Mouse (Mus musculus) forebrain, postnatal 0 days (tissue): Measurements from ENCODE around the gene Runx2. TPM values are rescaled to one million over a fixed set of nuclear protein-coding genes. Genes with fewer than 3 reads are reported as not detected.
A peak's percentile ranks its signal among the peaks of the same experiment; 100 is the strongest.

Experiments
- ATAC-seq: fragments of 200-750 bp; cut with Nextera tagmentation; 2 replicates; pipeline ENCODE4 v1.8.0; 2017; ENCODE audit warnings: mild to moderate bottlenecking, moderate library complexity
- DNase-seq: peaks from one replicate; pipeline ENCODE4 v3.0.0-alpha.2; 2015
- H3K27ac ChIP-seq: fragments of 300-500 bp; sonication (generic); 2 replicates; pipeline ENCODE4 v1.5.1; 2014; ENCODE audit warnings: low read depth, mild to moderate bottlenecking, antibody characterized with exemption, low read length, moderate library complexity, mixed read lengths
- H3K27me3 ChIP-seq: fragments of 300-500 bp; sonication (generic); 2 replicates; pipeline ENCODE4 v1.6.1; 2014; ENCODE audit warnings: mild to moderate bottlenecking, low read length, mixed read lengths; ENCODE audit not compliant: insufficient read depth
- H3K36me3 ChIP-seq: fragments of 300-500 bp; sonication (generic); 2 replicates; pipeline ENCODE4 v1.6.1; 2014; ENCODE audit warnings: mild to moderate bottlenecking, moderate library complexity; ENCODE audit not compliant: insufficient read depth
- H3K4me1 ChIP-seq: fragments of 300-500 bp; sonication (generic); 2 replicates; pipeline ENCODE4 v1.6.1; 2014; ENCODE audit warnings: antibody characterized with exemption; ENCODE audit not compliant: insufficient read depth
- H3K4me2 ChIP-seq: fragments of 300-500 bp; sonication (generic); 2 replicates; pipeline ENCODE4 v1.6.1; 2014; ENCODE audit warnings: low read depth, mild to moderate bottlenecking, moderate library complexity
- H3K4me3 ChIP-seq: fragments of 300-500 bp; sonication (generic); 2 replicates; pipeline ENCODE4 v1.5.1; 2014; ENCODE audit warnings: low read depth, low read length, mixed read lengths
- H3K9ac ChIP-seq: fragments of 300-500 bp; sonication (generic); 2 replicates; pipeline ENCODE4 v1.6.1; 2014; ENCODE audit warnings: mild to moderate bottlenecking
- H3K9me3 ChIP-seq: fragments of 300-500 bp; sonication (generic); 2 replicates; pipeline ENCODE4 v1.6.1; 2016; ENCODE audit warnings: low read length
- CTCF ChIP-seq: sonication (generic); IDR thresholded peaks from 2 replicates; pipeline ENCODE4 v1.5.1; 2016; ENCODE audit warnings: antibody characterized with exemption, control low read depth, low read depth
- WGBS: fragments of 180-500 bp; shearing (Covaris S2); extraction: QIAGEN DNeasy Blood & Tissue Kit; methylation state at CpG from one replicate; pipeline ENCODE4 v1.1.7; 2014; 5-methylcytosine and 5-hydroxymethylcytosine counted together
- polyA plus RNA-seq: library from polyadenylated mRNA; unstranded; fragments of >200 nt; fragmentation: Nextera tagmentation; extraction: Ambion mirVana; gene quantifications from 2 replicates; pipeline ENCODE4 v1.2.1, GENCODE M21; 2015
- total RNA-seq: library from RNA; depleted of rRNA; stranded (reverse); fragments of >200 nt; gene quantifications from 2 replicates; pipeline ENCODE4 v1.2.3, GENCODE M21; 2014

The Runx2 gene
- total and polyA plus RNA-seq, 2 experiments from 2014 or later, result 0.77 to 5.7 TPM

DNA sequence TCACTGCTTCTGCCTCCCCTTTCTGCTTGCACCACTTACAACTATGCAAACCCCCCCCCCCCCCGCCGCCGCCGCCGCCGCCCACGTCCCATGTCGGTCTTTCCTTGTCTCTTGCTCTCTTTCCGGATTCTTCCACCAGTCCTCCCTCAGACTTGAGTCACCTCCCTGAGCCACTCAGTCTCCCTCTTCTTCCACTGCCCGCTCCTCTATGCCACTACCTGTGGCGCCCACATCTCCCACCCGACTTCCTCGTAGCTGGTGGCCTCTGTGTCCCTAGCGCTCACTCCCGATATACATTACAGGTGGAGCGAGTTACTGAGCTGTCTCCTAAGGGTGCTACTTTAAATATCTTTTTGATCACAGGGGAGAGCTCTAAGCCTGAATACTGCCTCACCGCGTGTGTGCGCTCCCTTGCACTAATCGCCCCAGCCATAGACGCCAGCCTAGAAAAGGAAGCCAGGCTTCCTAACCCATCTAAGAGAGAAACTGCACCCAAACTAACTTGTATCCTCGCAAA, 76.4 kb downstream of the Runx2 start:
- no peak for ATAC-seq
- H3K9me3 ChIP-seq, result no peaks in the 10 kb centered on the region
- H3K9ac ChIP-seq, result no peak overlapping the region
- peak; percentile 56 for DNase-seq
- 4% methylated on average over 17 of the region's 22 CpGs for WGBS
- H3K36me3 ChIP-seq, result no peaks in the 10 kb centered on the region
- H3K27me3 ChIP-seq, result peaks cover 35% of the 10 kb centered on the region
- no peak overlapping the region for H3K27ac ChIP-seq
- peak overlapping the region; percentile 85; the same call in 1 of the 2 replicates for H3K4me2 ChIP-seq
- peaks cover 9% of the 10 kb centered on the region; the same call in 1 of the 2 replicates for H3K4me1 ChIP-seq
- peak overlapping the region; percentile 5; the same call in 1 of the 2 replicates for H3K4me3 ChIP-seq
- TF ChIP-seq CTCF, result peak; percentile 48

- Histone ChIP-seq H3K27ac (no peak overlapping the region), H3K4me2 (peak overlapping the region; percentile 85), H3K9ac (no peak overlapping the region), H3K4me1 (peaks cover 9% of the 10 kb centered on the region; the same call in 1 of the 2 replicates), H3K9me3 (no peaks in the 10 kb centered on the region), H3K27me3 (peaks cover 37% of the 10 kb centered on the region), H3K4me3 (peak overlapping the region; percentile 16), H3K36me3 (no peaks in the 10 kb centered on the region)
- WGBS, result 2% methylated on average over 33 of the region's 33 CpGs
- TF ChIP-seq CTCF, result no peak
- ATAC-seq, result no peak
- DNase-seq, result peak; percentile 51
These were observed 77.1 kb downstream of the Runx2 start for GRCm38 (mm10) chr17:44737275-44738120.

DNA sequence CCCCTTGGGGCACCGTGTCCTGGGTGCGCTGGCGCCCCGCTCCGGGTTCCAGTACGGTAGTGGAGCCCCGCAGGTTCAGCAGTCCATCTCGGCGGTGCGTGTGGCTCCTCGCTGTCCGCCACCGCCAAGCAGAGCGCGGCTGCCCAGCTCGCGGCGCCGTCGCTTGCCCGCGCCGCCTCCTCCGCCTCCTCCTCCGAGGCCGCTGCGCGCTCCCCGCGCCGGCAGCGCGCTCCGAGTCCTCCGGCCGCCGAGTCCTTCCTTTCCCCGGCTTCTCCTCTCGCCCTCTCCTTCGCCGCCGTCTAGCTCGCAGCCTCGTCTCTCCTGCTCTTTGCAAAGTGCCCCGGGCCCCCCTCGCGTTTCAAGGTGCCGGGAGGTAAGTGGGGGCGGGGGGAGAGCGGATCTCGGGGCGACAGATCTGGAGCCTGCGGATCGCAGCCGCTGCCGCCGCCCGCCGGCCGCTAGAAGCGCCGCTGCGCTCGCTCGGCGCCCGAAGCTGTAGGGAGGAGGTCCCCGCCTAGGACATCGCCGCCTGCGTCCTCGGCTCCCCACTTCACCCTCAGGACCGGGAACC, 78.5 kb downstream of the Runx2 start:
- Histone ChIP-seq H3K9me3 (no peaks in the 10 kb centered on the region), H3K27me3 (peaks cover 39% of the 10 kb centered on the region), H3K4me2 (peak overlapping the region; percentile 85), H3K9ac (peak overlapping the region; percentile 56), H3K36me3 (no peaks in the 10 kb centered on the region), H3K4me3 (peak overlapping the region; percentile 70), H3K27ac (0 out of 2 replicates have a peak overlapping the region, but pooled peaks have one; percentile 29), H3K4me1 (peaks cover 9% of the 10 kb centered on the region; the same call in 1 of the 2 replicates)
- peak; percentile 78 for DNase-seq
- ATAC-seq, result peak; percentile 77
- TF ChIP-seq CTCF, result peak; percentile 67
- WGBS, result under 1% methylated on average over 71 of the region's 73 CpGs

- DNase-seq, result peak; percentile 19
These were observed 79.2 kb downstream of the Runx2 start for GRCm38 (mm10) chr17:44735223-44735990.

DNA sequence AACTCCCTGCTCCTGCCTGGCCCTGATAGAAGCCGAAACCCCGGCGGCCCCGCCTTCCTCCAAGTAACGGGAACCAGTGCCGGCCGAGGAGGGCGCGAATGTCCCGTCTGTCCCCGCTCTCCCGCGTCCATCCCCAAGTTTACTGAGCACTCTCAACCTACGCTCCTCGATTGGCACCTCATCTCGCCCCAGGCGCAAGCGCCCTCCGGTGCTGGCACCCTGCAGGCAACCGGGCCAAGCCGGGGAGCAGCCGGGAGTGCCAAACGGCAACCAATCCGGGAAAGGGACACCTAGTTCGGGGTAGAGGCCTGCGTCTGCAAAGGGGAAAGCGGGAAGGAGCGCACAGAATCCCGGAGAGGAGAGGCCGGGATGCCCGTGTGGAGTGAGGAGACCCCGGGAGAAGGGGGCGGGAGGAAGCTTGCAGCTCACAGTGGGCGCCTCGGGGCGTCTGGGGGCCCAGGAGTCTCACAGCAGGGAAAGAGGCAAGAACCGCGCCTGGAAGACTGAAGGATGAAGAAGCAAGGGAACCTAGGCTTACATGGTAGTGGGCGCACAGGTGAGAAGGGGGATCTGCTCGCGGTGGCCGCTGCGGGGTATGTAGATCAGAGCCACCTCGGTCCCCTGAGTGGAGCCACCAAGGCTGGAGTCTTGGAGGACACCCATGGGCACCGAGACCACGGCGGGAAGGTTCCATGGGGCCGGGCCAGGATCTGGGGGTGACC, 79.9 kb downstream of the Runx2 start:
- DNase-seq (peak; percentile 41), ATAC-seq (0 out of 2 replicates have a peak, but pooled peaks have one; percentile 16)
- H3K4me1 ChIP-seq, result peaks cover 9% of the 10 kb centered on the region; the same call in 1 of the 2 replicates
- H3K36me3 ChIP-seq, result no peaks in the 10 kb centered on the region
- no peaks in the 10 kb centered on the region for H3K9me3 ChIP-seq
- no peak overlapping the region for H3K27ac ChIP-seq
- peak overlapping the region; percentile 70 for H3K4me3 ChIP-seq
- WGBS, result under 1% methylated on average over 46 of the region's 48 CpGs
- peak overlapping the region; percentile 4 for H3K9ac ChIP-seq
- H3K4me2 ChIP-seq, result peak overlapping the region; percentile 85
- H3K27me3 ChIP-seq, result peaks cover 41% of the 10 kb centered on the region
- TF ChIP-seq CTCF, result no peak

More at GRCm38 (mm10) chr17:44735223-44735990, 79.2 kb downstream of the Runx2 start:
- no peaks in the 10 kb centered on the region for H3K9me3 ChIP-seq
- H3K27me3 ChIP-seq, result peaks cover 40% of the 10 kb centered on the region
- ATAC-seq, result peak; percentile 45
- H3K4me1 ChIP-seq, result peaks cover 9% of the 10 kb centered on the region; the same call in 1 of the 2 replicates
- peak overlapping the region; percentile 70 for H3K4me3 ChIP-seq
- no peak overlapping the region for H3K27ac ChIP-seq
- H3K9ac ChIP-seq, result peak overlapping the region; percentile 56
- TF ChIP-seq CTCF, result no peak
- 2% methylated on average over 61 of the region's 64 CpGs for WGBS
- H3K36me3 ChIP-seq, result no peaks in the 10 kb centered on the region
- H3K4me2 ChIP-seq, result peak overlapping the region; percentile 85
